Mouse (Mus musculus): ENCODE measurements around the gene Cd300lf. TPM values are rescaled to one million over a fixed set of nuclear protein-coding genes. Genes with fewer than 3 reads are reported as not detected.

Gene Cd300lf
- total and polyA plus RNA-seq, 3 experiments = 15.5 to 36.9 (median 35.3) TPM

- H3K9ac ChIP-seq (ENCODE audit: insufficient read depth, low read depth) = no peak overlapping the region
- no peak for DNase-seq (ENCODE audit: extremely low read depth)
Measured at GRCm38 (mm10) chr11:115086213-115086612, 47.6 kb downstream of the Cd300lf start.

DNA sequence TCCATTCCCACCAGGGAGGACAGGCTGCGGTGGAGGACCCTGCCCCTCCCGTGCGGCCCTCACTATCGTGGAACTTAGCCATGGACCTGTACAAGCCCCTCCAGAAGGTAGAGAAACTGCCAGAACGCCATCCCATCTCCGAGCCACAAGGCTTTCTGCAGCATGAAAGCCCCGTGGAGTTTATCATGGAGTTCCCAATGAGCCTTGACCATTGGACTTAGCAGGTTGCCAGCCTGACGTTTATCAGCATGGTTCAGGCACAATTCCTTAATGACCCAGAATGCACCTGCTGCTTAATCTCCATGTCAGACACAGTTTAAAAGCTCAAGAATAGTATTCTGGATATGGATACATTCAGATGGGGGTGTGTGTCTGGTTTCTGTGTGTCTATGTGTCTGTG, 48.7 kb downstream of the Cd300lf start:
- Histone ChIP-seq H3K9me3 (replicated peaks; ENCODE audit: low read length) (peaks cover 2% of the 10 kb centered on the region), H3K79me2 (replicated peaks; ENCODE audit: control insufficient read depth, extremely low read depth, insufficient read depth, poor library complexity, severe bottlenecking) (no peaks in the 10 kb centered on the region), H3K27me3 (replicated peaks) (peaks cover 3% of the 10 kb centered on the region), H3K4me3 (replicated peaks in 1 of 3; ENCODE audit: low read depth in 2 of 3, low read length in 2 of 3, poor library complexity in 1 of 3) (no peak overlapping the region), H3K36me3 (replicated peaks in 1 of 2; ENCODE audit: control insufficient read depth in 1 of 2, insufficient read depth in 1 of 2, low read length in 1 of 2) (no peaks in the 10 kb centered on the region), H3K9ac (ENCODE audit: insufficient read depth, low read depth) (no peak overlapping the region), H3K27ac (ENCODE audit: insufficient read depth, low read depth) (no peak overlapping the region), H3K4me1 (ENCODE audit: control insufficient read depth in 1 of 2, insufficient read depth in 2 of 2) (peaks cover 12 to 30% of the 10 kb centered on the region in 2 experiments), H3K4me2 (ENCODE audit: insufficient read depth, low read depth, poor library complexity, severe bottlenecking) (no peak overlapping the region)
- dilution Hi-C loops (cut with MboI; ENCODE audit: extremely low pct_ligation_motif_present, extremely low pct_unique_long_range_greater_than_20kb, low sequenced_read_pairs) = no loop called here
- in situ Hi-C loops (cut with MboI; ENCODE audit: low pct_ligation_motif_present, low pct_unique_long_range_greater_than_20kb, low sequenced_read_pairs) = no loop called here
- no peak for DNase-seq (ENCODE audit: extremely low read depth)
- TF ChIP-seq MAZ (IDR thresholded peaks at IDR 0.05; ENCODE audit: low read depth, low read length) = no peak
- TF ChIP-seq MAX (IDR thresholded peaks at IDR 0.05; ENCODE audit: low read length) = no peak
- no peak for TF ChIP-seq CHD1 (IDR thresholded peaks at IDR 0.05; ENCODE audit: low read depth, low read length)
- TF ChIP-seq JUN (IDR thresholded peaks at IDR 0.05; ENCODE audit: insufficient read depth, low read depth, low read length) = no peak
- TF ChIP-seq USF2 (conservative IDR thresholded peaks at IDR 0.05; ENCODE audit: low read depth, low read length) = no peak
- no peak for TF ChIP-seq MAFK (IDR thresholded peaks at IDR 0.05; ENCODE audit: insufficient replicate concordance, low read length)
- TF ChIP-seq MEF2A (IDR thresholded peaks at IDR 0.05; ENCODE audit: borderline replicate concordance, low read depth, low read length) = no peak
- TF ChIP-seq ZMIZ1 (IDR thresholded peaks at IDR 0.05; ENCODE audit: low read depth, low read length) = no peak
- TF ChIP-seq MXI1 (IDR thresholded peaks at IDR 0.05; ENCODE audit: low read depth, low read length) = no peak
- no peak for TF ChIP-seq SIN3A (IDR thresholded peaks at IDR 0.05; ENCODE audit: low read length)
- no peak for TF ChIP-seq JUND (conservative IDR thresholded peaks at IDR 0.05; ENCODE audit: low read depth, low read length)
- no peak for TF ChIP-seq POLR2AphosphoS2 (IDR thresholded peaks at IDR 0.05; ENCODE audit: low read depth, low read length)
- no peak for TF ChIP-seq UBTF (IDR thresholded peaks at IDR 0.05; ENCODE audit: low read depth, low read length)
- TF ChIP-seq KAT2A (IDR thresholded peaks at IDR 0.05; ENCODE audit: insufficient replicate concordance, low read length) = no peak

More at GRCm38 (mm10) chr11:115086213-115086612, 47.6 kb downstream of the Cd300lf start:
- Histone ChIP-seq H3K27me3 (replicated peaks) (peaks cover 3% of the 10 kb centered on the region), H3K4me2 (ENCODE audit: insufficient read depth, low read depth, poor library complexity, severe bottlenecking) (no peak overlapping the region), H3K4me3 (replicated peaks in 1 of 3; ENCODE audit: low read depth in 2 of 3, low read length in 2 of 3, poor library complexity in 1 of 3) (no peak overlapping the region), H3K27ac (ENCODE audit: insufficient read depth, low read depth) (no peak overlapping the region), H3K4me1 (ENCODE audit: control insufficient read depth in 1 of 2, insufficient read depth in 2 of 2) (peaks cover 12 to 27% of the 10 kb centered on the region in 2 experiments), H3K9me3 (replicated peaks; ENCODE audit: low read length) (peaks cover 6% of the 10 kb centered on the region), H3K36me3 (replicated peaks in 1 of 2; ENCODE audit: control insufficient read depth in 1 of 2, insufficient read depth in 1 of 2, low read length in 1 of 2) (no peaks in the 10 kb centered on the region), H3K79me2 (replicated peaks; ENCODE audit: control insufficient read depth, extremely low read depth, insufficient read depth, poor library complexity, severe bottlenecking) (no peaks in the 10 kb centered on the region)
- dilution Hi-C loops (cut with MboI; ENCODE audit: extremely low pct_ligation_motif_present, extremely low pct_unique_long_range_greater_than_20kb, low sequenced_read_pairs) = no loop called here
- in situ Hi-C loops (cut with MboI; ENCODE audit: low pct_ligation_motif_present, low pct_unique_long_range_greater_than_20kb, low sequenced_read_pairs) = no loop called here
- TF ChIP-seq MXI1 (IDR thresholded peaks at IDR 0.05; ENCODE audit: low read depth, low read length) (no peak), NRF1 (IDR thresholded peaks at IDR 0.05; ENCODE audit: low read depth, low read length) (no peak), SMC3 (IDR thresholded peaks at IDR 0.05; ENCODE audit: low read depth, low read length) (peak; percentile 77), CHD2 (IDR thresholded peaks at IDR 0.05; ENCODE audit: low read length) (no peak), RCOR1 (conservative IDR thresholded peaks at IDR 0.05; ENCODE audit: low read depth, low read length) (no peak), MAZ (IDR thresholded peaks at IDR 0.05; ENCODE audit: low read depth, low read length) (no peak), TCF12 (IDR thresholded peaks at IDR 0.05; ENCODE audit: low read depth, low read length) (no peak), ETS1 (conservative IDR thresholded peaks at IDR 0.05; ENCODE audit: low read depth, low read length) (0 out of 2 replicates have a peak, but pooled peaks have one; percentile 9), ZKSCAN1 (IDR thresholded peaks at IDR 0.05; ENCODE audit: borderline replicate concordance, low read depth, low read length) (no peak), ELF1 (IDR thresholded peaks at IDR 0.05; ENCODE audit: low read depth, low read length) (0 out of 2 replicates have a peak, but pooled peaks have one; percentile 32), E2F4 (IDR thresholded peaks at IDR 0.05; ENCODE audit: insufficient replicate concordance, low read depth, low read length) (no peak), MAFK (IDR thresholded peaks at IDR 0.05; ENCODE audit: insufficient replicate concordance, low read length) (no peak), EP300 (IDR thresholded peaks at IDR 0.05; ENCODE audit: low read length) (peak; percentile 55; the same call in 1 of the 2 replicates), MAX (IDR thresholded peaks at IDR 0.05; ENCODE audit: low read length) (no peak), IRF4 (IDR thresholded peaks at IDR 0.05; ENCODE audit: low read depth, low read length) (peak; percentile 57), JUN (IDR thresholded peaks at IDR 0.05; ENCODE audit: insufficient read depth, low read depth, low read length) (peak; percentile 31; the same call in 1 of the 2 replicates), TBP (conservative IDR thresholded peaks at IDR 0.05; ENCODE audit: low read depth, low read length) (no peak), CHD1 (IDR thresholded peaks at IDR 0.05; ENCODE audit: low read depth, low read length) (no peak), POLR2A (IDR thresholded peaks at IDR 0.05; ENCODE audit: low read depth, low read length) (no peak), USF2 (conservative IDR thresholded peaks at IDR 0.05; ENCODE audit: low read depth, low read length) (no peak), UBTF (IDR thresholded peaks at IDR 0.05; ENCODE audit: low read depth, low read length) (no peak), ZNF384 (IDR thresholded peaks at IDR 0.05; ENCODE audit: low read depth, low read length) (no peak), ZC3H11A (IDR thresholded peaks at IDR 0.05; ENCODE audit: low read depth, low read length) (peak; percentile 29; the same call in 1 of the 2 replicates), BHLHE40 (IDR thresholded peaks at IDR 0.05; ENCODE audit: low read depth, low read length) (0 out of 2 replicates have a peak, but pooled peaks have one; percentile 26), HCFC1 (IDR thresholded peaks at IDR 0.05; ENCODE audit: low read depth, low read length) (no peak), CTCF (conservative IDR thresholded peaks at IDR 0.05 in 1 of 2, IDR thresholded peaks at IDR 0.05 in 1 of 2; ENCODE audit: low read depth in 2 of 2, low read length in 2 of 2) (peak in 1 of 2 experiments; percentile 81; a peak in 2 of 4 replicates), KAT2A (IDR thresholded peaks at IDR 0.05; ENCODE audit: insufficient replicate concordance, low read length) (no peak), MEF2A (IDR thresholded peaks at IDR 0.05; ENCODE audit: borderline replicate concordance, low read depth, low read length) (0 out of 2 replicates have a peak, but pooled peaks have one; percentile 40), USF1 (IDR thresholded peaks at IDR 0.05; ENCODE audit: low read depth, low read length) (no peak), MYC (IDR thresholded peaks at IDR 0.05; ENCODE audit: low read depth, low read length) (no peak), ZMIZ1 (IDR thresholded peaks at IDR 0.05; ENCODE audit: low read depth, low read length) (no peak), POLR2AphosphoS2 (IDR thresholded peaks at IDR 0.05; ENCODE audit: low read depth, low read length) (no peak), JUND (conservative IDR thresholded peaks at IDR 0.05; ENCODE audit: low read depth, low read length) (peak; percentile 81), NELFE (IDR thresholded peaks at IDR 0.05; ENCODE audit: low read depth, low read length) (peak; percentile 32; the same call in 1 of the 2 replicates), PAX5 (IDR thresholded peaks at IDR 0.05; ENCODE audit: low read length) (no peak), GABPA (IDR thresholded peaks at IDR 0.05; ENCODE audit: insufficient replicate concordance, low read depth, low read length) (no peak), SIN3A (IDR thresholded peaks at IDR 0.05; ENCODE audit: low read length) (no peak), RAD21 (IDR thresholded peaks at IDR 0.05; ENCODE audit: low read depth, low read length) (peak; percentile 57)
